Mouse (Mus musculus) forebrain, postnatal 0 days (tissue): ENCODE measurements around the gene Chtf18. TPM values are rescaled to one million over a fixed set of nuclear protein-coding genes. Genes with fewer than 3 reads are reported as not detected.

Experiments used
- ATAC-seq: fragments of 200-750 bp; cut with Nextera tagmentation; 2 replicates; pipeline ENCODE4 v1.8.0; 2017; ENCODE audit warnings: mild to moderate bottlenecking, moderate library complexity
- DNase-seq: peaks from one replicate; pipeline ENCODE4 v3.0.0-alpha.2; 2015
- H3K27ac ChIP-seq: fragments of 300-500 bp; sonication (generic); 2 replicates; pipeline ENCODE4 v1.5.1; 2014; ENCODE audit warnings: low read depth, mild to moderate bottlenecking, antibody characterized with exemption, low read length, moderate library complexity, mixed read lengths
- H3K27me3 ChIP-seq: fragments of 300-500 bp; sonication (generic); 2 replicates; pipeline ENCODE4 v1.6.1; 2014; ENCODE audit warnings: mild to moderate bottlenecking, low read length, mixed read lengths; ENCODE audit not compliant: insufficient read depth
- H3K36me3 ChIP-seq: fragments of 300-500 bp; sonication (generic); 2 replicates; pipeline ENCODE4 v1.6.1; 2014; ENCODE audit warnings: mild to moderate bottlenecking, moderate library complexity; ENCODE audit not compliant: insufficient read depth
- H3K4me1 ChIP-seq: fragments of 300-500 bp; sonication (generic); 2 replicates; pipeline ENCODE4 v1.6.1; 2014; ENCODE audit warnings: antibody characterized with exemption; ENCODE audit not compliant: insufficient read depth
- H3K4me2 ChIP-seq: fragments of 300-500 bp; sonication (generic); 2 replicates; pipeline ENCODE4 v1.6.1; 2014; ENCODE audit warnings: low read depth, mild to moderate bottlenecking, moderate library complexity
- H3K4me3 ChIP-seq: fragments of 300-500 bp; sonication (generic); 2 replicates; pipeline ENCODE4 v1.5.1; 2014; ENCODE audit warnings: low read depth, low read length, mixed read lengths
- H3K9ac ChIP-seq: fragments of 300-500 bp; sonication (generic); 2 replicates; pipeline ENCODE4 v1.6.1; 2014; ENCODE audit warnings: mild to moderate bottlenecking
- H3K9me3 ChIP-seq: fragments of 300-500 bp; sonication (generic); 2 replicates; pipeline ENCODE4 v1.6.1; 2016; ENCODE audit warnings: low read length
- CTCF ChIP-seq: sonication (generic); IDR thresholded peaks from 2 replicates; pipeline ENCODE4 v1.5.1; 2016; ENCODE audit warnings: antibody characterized with exemption, control low read depth, low read depth
- WGBS: fragments of 180-500 bp; shearing (Covaris S2); extraction: QIAGEN DNeasy Blood & Tissue Kit; methylation state at CpG from one replicate; pipeline ENCODE4 v1.1.7; 2014; 5-methylcytosine and 5-hydroxymethylcytosine counted together
- polyA plus RNA-seq: library from polyadenylated mRNA; unstranded; fragments of >200 nt; fragmentation: Nextera tagmentation; extraction: Ambion mirVana; gene quantifications from 2 replicates; pipeline ENCODE4 v1.2.1, GENCODE M21; 2015
- total RNA-seq: library from RNA; depleted of rRNA; stranded (reverse); fragments of >200 nt; gene quantifications from 2 replicates; pipeline ENCODE4 v1.2.3, GENCODE M21; 2014

The Chtf18 gene
- total and polyA plus RNA-seq, 2 experiments from 2014 or later, result 3.3 to 3.7 TPM

- Histone ChIP-seq H3K9ac (no peak overlapping the region), H3K36me3 (no peaks in the 10 kb centered on the region), H3K27me3 (no peaks in the 10 kb centered on the region), H3K4me3 (no peak overlapping the region), H3K27ac (peak overlapping the region; percentile 57; the same call in 1 of the 2 replicates), H3K9me3 (no peaks in the 10 kb centered on the region), H3K4me1 (no peaks in the 10 kb centered on the region), H3K4me2 (no peak overlapping the region)
- DNase-seq (no peak), ATAC-seq (peak; percentile 43)
- 54% methylated on average over 4 of the region's 4 CpGs for WGBS
- no peak for TF ChIP-seq CTCF
These were observed 34.3 kb upstream of the Chtf18 start for GRCm38 (mm10) chr17:25761561-25761970.

- no peak overlapping the region for H3K4me2 ChIP-seq
- H3K36me3 ChIP-seq, result no peaks in the 10 kb centered on the region
- no peak overlapping the region for H3K4me3 ChIP-seq
- no peaks in the 10 kb centered on the region for H3K27me3 ChIP-seq
- no peak overlapping the region for H3K27ac ChIP-seq
- WGBS, result 78% methylated on average over 8 of the region's 8 CpGs
- no peak for TF ChIP-seq CTCF
- no peak for DNase-seq
- ATAC-seq, result no peak
- no peak overlapping the region for H3K9ac ChIP-seq
- no peaks in the 10 kb centered on the region for H3K9me3 ChIP-seq
- H3K4me1 ChIP-seq, result no peaks in the 10 kb centered on the region
These were observed 32.9 kb upstream of the Chtf18 start for GRCm38 (mm10) chr17:25760148-25760547.

GRCm38 (mm10) chr17:25757691-25758090 is 30.5 kb upstream of the Chtf18 start:
- Histone ChIP-seq H3K27me3 (no peaks in the 10 kb centered on the region), H3K36me3 (no peaks in the 10 kb centered on the region), H3K4me1 (no peaks in the 10 kb centered on the region), H3K9me3 (no peaks in the 10 kb centered on the region), H3K27ac (no peak overlapping the region), H3K4me3 (no peak overlapping the region), H3K9ac (no peak overlapping the region), H3K4me2 (no peak overlapping the region)
- ATAC-seq (no peak), DNase-seq (no peak)
- 76% methylated on average over 3 of the region's 3 CpGs for WGBS
- TF ChIP-seq CTCF, result no peak

- Histone ChIP-seq H3K4me3 (no peak overlapping the region), H3K4me1 (no peaks in the 10 kb centered on the region), H3K27me3 (no peaks in the 10 kb centered on the region), H3K9me3 (no peaks in the 10 kb centered on the region), H3K36me3 (no peaks in the 10 kb centered on the region), H3K4me2 (no peak overlapping the region), H3K27ac (no peak overlapping the region), H3K9ac (no peak overlapping the region)
- 74% methylated on average over 9 of the region's 9 CpGs for WGBS
- TF ChIP-seq CTCF, result no peak
- ATAC-seq (no peak), DNase-seq (no peak)
These were observed 29.4 kb upstream of the Chtf18 start for GRCm38 (mm10) chr17:25756378-25757242.

GRCm38 (mm10) chr17:25755627-25756377 is 28.6 kb upstream of the Chtf18 start:
- Histone ChIP-seq H3K4me2 (no peak overlapping the region), H3K9ac (no peak overlapping the region), H3K27me3 (no peaks in the 10 kb centered on the region), H3K27ac (no peak overlapping the region), H3K4me3 (no peak overlapping the region), H3K36me3 (no peaks in the 10 kb centered on the region), H3K4me1 (no peaks in the 10 kb centered on the region), H3K9me3 (no peaks in the 10 kb centered on the region)
- no peak for ATAC-seq
- no peak for DNase-seq
- TF ChIP-seq CTCF, result no peak
- WGBS, result 66% methylated on average over 4 of the region's 4 CpGs

GRCm38 (mm10) chr17:25755086-25755485 is 27.9 kb upstream of the Chtf18 start:
- no peaks in the 10 kb centered on the region for H3K9me3 ChIP-seq

GRCm38 (mm10) chr17:25754241-25754640 is 27.0 kb upstream of the Chtf18 start, which contains the start of gene Msln:
Msln (minus strand) TSS chr17:25754378.
- no peaks in the 10 kb centered on the region for H3K36me3 ChIP-seq
- H3K4me2 ChIP-seq, result no peak within 1 kb of the TSS
- DNase-seq, result no peak
- no peak for TF ChIP-seq CTCF
- H3K9me3 ChIP-seq, result no peaks in the 10 kb centered on the region
- H3K27me3 ChIP-seq, result no peaks in the 10 kb centered on the region
- H3K9ac ChIP-seq, result no peak within 1 kb of the TSS
- H3K4me3 ChIP-seq, result no peak within 1 kb of the TSS
- WGBS, result 83% methylated on average over 9 of the region's 9 CpGs
- no peak within 1 kb of the TSS for H3K27ac ChIP-seq
- no peaks in the 10 kb centered on the region for H3K4me1 ChIP-seq
- ATAC-seq, result no peak

More at GRCm38 (mm10) chr17:25755086-25755485, 27.9 kb upstream of the Chtf18 start:
- 80% methylated on average over 4 of the region's 4 CpGs for WGBS
- DNase-seq, result no peak
- H3K4me3 ChIP-seq, result no peak overlapping the region
- ATAC-seq, result no peak
- no peaks in the 10 kb centered on the region for H3K36me3 ChIP-seq
- no peak overlapping the region for H3K27ac ChIP-seq
- H3K4me1 ChIP-seq, result no peaks in the 10 kb centered on the region
- H3K9ac ChIP-seq, result no peak overlapping the region
- H3K4me2 ChIP-seq, result no peak overlapping the region
- TF ChIP-seq CTCF, result no peak
- no peaks in the 10 kb centered on the region for H3K27me3 ChIP-seq
